Mouse (Mus musculus) mouse trophoblast stem cell (cell line): ENCODE results near the gene Gm28372.

Experiments used
- in situ Hi-C, 2 experiments: fragments of 300-500 bp; cut with MseI, MboI; formaldehyde crosslinking; loops; 2 replicates in 1 of 2; 3 replicates in 1 of 2; pipeline ENCODE4 v1.15.1; 2025

Gene Gm28372

DNA sequence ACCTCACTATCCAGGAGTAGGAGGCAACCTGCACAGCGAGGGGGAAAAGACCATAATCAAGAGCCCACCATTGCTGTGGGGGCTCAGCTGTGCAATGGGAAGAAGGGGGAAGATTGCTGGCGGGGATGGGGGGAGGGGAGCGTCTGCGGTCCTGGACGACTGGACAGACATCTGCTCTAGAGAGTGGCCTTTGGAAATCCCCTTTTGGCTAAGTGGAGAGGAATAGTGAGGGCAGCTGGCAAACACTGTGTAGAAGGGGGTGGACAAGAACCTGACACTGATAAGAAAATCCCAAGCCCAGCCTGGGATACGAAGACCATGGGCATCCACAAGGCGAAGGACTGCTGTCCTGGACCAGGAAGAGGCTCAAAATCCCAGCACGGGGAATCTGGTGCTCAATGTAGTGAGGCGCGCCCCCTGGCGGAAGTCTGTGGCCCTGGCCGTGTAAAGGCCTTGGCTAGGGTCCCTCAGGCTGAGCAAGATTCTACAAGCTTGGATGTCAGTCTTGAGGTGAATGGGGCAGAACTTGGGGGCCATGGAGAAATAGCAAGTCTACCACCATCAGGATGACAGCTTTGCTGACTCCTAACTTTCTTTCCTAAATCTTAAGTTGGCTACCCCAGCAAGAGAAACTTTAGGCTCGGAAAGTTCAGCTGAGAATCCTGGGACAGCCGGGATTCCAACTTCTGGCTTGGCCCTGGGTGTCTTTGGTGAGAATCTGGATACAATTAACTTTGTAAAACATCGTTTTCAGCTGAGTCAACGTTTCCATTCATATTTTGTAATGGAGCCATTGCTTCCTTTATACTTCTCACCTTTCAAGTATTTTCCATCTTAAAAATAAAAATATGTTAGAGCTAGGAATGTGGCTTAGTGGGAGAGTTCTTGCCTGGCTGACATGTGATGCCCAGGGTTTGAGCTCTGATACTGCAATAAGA, 6.8 kb downstream of the Gm28372 start:
- in situ Hi-C loops: no loop called here

DNA sequence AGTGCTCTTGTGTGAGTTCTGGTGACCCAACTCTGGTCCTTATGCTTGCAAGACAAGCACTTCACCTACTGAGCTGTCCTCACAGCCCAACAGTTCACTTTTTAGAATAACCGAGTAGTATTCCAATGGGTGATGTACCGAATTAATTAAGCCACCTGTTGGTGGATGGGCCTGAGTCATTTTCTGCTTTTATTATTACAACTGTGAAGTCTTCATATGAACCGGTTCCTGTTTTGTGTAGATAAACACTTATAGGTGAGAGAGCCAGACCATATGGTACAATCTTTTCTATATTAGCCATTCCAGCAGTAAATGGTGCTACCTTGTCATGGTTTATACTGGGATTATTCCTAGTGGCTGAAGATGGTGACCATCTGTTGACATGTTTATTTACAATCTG, 7.7 kb downstream of the Gm28372 start:
- in situ Hi-C loops: no loop called here

DNA sequence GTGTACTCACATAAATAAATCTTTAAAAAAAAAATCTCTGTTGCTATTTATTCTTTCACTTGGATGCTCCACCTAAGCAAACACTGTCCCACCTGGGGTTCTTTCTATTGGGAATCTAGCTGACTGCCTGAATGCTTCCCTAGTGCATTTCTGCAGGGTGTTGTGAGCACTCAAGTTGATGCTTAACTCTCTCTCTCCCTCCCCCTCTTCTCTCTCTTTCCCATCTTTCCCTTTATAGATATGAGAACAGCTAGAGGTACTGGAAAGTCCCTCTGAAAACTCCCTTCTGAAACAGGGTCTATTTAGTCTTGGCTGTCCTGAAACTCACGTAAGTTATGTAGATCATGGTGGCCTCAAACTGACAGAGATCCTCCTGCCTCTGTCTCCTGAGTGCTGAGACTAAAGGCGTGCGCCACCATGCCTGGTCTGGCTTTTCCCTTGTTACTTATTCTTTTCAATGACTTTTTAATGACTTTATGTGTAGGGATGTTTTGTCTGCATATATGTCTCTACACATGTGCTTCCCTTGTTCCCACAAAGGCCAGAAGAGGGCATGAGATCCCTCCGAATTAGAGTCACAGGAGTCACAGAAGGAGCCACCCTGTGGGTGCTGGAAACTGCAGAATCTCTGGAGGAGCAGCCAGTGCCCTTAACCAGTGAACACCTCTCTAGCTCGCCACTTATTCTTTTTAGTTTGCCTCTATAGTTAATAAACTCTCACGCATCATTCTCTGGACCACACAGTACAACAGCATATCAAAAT, 9.2 kb downstream of the Gm28372 start:
- in situ Hi-C loops: no loop called here

DNA sequence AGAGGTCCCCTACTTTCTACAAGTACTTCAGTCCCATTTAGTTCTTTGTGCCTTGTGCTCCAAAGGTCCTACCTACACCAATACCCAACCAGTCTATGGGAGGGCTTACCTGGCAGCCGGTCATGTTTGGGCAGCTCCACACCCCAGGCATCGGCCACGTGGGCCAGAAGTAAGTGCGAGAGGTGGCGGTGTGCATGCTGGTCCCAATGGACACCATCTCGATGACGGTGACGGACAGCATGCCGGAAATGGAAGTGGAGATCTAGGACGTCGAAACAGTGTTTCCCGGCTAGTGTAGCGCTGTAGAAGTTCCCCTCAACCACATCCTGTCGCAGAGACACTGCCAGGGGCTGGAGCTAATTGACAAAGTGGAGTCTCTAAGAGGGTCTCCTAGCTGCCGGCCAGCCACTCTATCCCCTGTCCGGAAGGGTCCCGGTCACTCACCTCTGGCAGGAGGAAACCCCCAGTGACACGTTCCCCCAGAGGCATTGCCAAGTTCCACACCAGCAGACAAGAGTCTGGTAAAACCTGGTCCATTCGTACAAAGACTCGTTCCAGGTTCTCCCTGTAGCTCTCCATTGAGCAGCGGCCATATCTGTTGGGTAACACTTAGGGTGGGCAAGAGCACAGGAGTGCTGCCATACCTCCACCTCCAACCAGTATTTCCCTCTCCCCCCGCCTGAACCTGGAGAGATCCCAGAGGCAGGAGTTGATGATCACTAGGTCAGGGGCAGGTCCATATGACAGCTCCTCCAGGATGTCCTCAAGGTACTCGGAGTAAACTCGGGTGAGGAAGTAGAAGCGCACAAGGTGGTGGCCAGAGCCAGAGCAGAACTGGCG, 17.0 kb downstream of the Gm28372 start:
- in situ Hi-C loops: no loop called here

DNA sequence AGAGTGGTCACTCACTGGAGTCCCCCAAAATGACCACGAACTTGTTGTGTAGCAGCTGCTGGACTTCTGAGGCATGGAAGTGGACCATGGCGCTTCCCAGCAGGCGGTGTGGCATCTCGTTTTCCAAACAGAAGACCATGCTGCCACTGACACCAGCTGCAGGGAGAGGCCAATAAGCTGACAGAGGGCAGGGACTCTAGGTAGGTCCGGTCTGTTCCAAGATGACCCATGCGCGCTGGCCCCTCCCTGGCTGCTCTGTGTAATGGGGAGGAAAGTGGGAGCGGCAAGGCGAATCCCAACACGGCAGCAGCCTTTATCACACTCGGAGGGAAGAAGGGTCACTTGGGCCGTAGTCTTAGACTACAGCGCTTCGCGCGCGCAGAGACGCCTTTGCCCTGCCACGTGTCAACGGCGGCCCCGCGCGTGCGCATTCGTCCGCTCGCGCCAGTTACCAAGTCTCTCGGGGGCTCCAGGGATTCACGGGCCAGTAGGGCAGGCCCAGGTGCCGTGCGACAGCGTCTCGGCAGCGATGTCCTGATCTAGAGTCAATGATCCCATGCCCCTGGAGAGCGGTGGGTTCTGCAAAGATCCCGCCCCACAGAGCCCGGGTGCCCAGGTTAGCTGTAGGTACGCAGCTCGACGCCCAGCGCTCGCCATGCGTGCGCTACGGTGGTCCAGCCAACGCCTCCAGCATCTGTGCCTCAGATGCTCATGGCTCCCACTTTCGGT, 18.5 kb downstream of the Gm28372 start:
- in situ Hi-C loops: no loop called here

DNA sequence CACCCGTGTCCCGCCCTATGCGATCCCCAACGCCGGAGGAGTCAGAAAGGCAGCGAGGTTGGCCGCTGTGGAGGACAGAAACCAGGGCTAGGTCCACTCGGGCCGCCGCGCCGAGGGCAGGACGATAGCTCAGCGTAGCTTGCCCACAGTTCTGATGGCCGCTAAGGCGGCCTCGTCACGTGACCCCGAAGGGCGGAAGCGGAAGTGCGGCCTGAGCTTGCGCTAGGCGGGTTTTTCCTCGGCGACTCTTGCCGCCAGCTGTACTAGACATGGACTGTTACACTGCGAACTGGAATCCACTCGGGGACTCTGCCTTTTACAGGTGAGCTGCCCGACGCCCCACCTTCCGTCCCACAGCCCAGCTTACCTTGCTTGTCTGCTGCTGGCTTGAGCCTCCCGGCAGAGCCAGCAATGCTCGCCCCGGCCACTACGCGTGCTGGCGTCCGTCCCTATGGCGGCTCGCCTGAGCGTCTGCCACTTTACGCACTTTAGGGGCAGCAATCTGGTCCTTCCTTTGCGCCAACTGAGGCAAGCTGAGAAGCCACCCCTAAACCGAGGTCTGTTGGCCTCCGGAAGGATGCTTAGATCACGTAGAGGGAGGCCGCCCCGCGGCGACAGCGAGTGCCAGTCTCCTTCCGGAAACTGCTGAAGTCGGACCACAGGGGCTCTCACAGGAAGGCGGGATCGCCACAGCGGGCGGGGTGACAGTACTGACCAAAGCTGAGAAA, 19.3 kb downstream of the Gm28372 start, which contains the start of the genes Vps16 and Pced1a:
Vps16 (plus strand) TSS at position 214 of the 728 bp plus-strand sequence.
Pced1a (minus strand) TSS at position 576 of the 728 bp plus-strand sequence.
- in situ Hi-C loops: no loop called here

DNA sequence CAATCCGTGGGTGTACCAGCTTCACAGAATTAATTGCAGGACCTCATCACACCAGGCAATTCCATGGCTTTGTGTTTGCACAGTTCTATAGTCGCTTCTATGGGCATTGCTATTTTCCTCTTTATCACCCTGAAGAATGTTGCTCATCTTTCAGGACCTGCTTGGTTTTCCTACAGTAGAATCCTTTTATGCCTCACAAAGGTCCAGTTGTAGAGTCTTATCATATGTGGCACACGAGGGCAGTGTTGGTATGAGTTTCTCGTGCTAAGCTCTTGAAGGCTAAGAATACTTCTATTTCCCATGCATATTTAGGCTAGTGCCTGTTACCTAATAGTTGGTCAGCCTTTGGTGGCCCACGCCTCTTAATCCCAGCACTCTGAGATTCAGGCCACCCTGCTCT, 20.1 kb downstream of the Gm28372 start:
- in situ Hi-C loops: no loop called here

DNA sequence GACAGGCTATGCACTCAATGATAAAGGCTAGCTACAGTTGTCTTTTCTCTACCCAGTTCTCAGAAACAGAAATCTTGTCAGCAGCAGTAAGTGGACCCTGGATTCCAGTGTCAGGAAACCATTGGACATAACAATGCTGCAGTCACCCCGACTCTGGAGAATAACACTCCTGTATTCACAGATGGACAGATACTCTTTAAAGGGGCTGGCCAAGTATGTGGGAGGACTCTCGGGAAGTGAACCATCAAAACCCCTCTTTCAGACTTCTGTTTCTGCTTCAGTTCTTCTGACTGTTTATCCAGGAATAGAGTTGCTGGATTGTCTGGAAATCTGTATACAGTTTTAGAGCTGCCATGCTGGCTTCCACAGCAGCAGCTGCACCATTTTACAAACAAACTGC, 24.8 kb downstream of the Gm28372 start:
- in situ Hi-C loops: no loop called here

DNA sequence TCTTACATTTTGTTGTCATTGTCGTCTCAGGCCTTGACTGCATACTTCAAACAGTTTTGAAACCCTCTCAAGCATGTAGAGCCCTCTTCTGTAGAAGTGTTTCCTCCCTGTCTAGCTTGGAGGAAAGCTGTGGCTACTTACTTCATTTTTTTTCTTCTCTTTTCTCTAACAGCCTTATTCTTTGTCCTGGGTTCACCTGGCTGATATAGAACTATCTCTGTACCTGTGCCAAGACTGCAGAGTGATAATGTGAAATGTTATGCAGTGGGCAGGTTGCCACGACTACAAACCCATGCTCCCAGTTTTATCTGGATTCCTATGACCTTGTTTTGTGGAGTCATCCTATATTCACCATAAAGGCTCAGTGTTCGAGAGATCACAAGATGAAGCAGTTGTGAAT, 25.4 kb downstream of the Gm28372 start:
- in situ Hi-C loops: no loop called here

DNA sequence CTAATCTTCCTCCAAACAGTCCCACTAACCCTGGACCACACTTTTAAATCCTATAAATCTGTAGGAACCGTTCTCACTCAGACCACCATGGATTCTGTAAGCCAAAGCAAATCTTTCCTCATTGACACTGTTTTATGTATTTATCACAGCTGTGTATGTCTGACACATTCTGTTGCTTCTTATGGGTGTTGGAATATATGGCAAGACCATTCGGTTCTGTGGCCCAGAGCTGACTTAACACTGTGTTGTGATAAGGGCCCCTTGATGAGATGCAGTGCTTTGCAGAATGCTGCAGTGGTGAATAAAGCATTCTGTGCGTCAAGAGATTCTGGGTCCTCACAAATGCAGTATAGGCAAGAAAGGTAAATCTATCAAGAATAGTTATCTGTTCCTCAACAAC, 27.1 kb downstream of the Gm28372 start:
- in situ Hi-C loops: no loop called here

DNA sequence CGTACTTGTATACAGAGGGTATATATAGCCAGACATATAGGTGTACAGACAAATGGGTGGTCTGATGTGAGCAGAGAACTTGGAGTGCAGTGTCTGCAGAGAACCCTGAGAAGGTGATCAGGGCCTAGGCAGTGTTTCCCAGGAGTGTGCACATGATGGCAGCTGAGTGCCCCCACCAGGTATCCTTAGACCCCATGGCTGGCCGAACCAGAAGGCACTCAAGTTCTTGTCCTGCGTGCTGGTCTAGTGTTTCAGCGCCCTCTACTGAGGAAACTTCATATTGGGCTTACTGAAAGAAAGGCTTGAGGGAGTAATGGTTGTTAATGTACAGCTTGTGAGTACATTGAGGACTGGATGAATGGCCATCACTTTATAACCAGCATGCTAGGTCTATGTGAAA, 28.1 kb downstream of the Gm28372 start:
- in situ Hi-C loops: no loop called here

DNA sequence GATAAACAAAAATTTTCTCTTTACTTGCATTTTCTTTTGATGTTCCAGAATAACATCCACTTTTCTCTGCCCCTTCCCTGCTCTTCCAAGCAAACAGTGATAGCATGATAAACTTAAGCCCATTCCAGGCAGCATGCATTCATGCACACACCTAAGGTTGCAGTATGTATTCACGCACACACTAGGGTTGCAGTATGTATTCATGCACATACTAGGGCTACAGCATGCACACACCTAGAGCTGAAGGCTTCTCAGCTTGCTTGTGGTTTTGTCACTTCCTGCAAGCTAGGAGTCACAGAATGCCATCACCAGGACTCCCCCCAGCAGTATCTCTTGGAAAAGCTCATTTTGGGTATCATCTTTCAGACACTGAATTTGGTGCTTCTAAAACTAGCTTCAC, 31.7 kb downstream of the Gm28372 start:
- in situ Hi-C loops: no loop called here

DNA sequence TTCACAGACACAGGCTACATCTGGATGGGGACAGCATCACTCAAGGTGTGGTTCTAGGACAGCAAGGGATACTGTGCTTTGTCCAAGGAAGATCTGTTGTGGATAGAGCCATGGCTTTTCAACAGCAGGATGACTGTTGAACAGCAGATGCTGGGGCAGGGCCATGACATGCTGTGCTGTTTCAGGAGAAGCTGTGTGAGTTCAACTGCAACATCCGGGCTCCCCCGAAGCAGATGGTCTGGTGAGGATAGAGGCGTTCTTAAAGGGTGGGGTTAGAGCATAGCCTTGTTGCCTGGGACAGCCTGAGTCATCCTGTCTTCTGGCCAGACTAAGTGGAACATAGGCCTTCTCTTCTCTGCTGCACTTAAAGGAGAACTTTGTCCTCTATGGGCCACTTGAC, 33.8 kb downstream of the Gm28372 start:
- in situ Hi-C loops: no loop called here

DNA sequence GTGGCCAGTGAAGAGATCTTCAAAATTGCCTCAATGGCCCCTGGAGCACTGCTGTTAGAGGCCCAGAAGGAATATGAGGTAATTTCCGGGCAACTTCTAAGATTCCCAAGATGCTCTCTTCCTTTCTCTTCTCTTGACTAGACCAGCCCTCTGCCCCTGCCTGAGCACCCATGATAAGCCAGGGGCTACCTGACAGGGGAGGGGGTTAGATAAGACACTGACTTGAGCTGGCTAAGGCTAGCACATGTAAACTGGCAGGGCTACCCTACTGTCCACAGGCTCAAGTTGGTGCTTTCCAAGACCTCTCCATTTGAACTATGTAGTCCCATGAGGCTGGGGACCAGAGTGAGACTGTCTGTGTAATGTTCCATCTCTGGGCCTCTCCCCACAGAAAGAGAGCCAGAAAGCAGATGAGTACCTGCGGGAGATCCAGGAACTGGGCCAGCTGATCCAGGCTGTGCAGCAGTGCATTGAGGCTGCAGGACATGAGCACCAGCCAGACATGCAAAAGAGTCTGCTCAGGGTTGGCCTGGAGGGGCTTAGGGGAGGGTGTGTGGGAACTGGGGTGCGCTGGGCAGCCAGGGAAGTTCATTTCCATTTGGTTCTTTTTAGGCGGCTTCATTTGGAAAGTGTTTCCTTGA, 34.9 kb downstream of the Gm28372 start:
- in situ Hi-C loops: no loop called here

DNA sequence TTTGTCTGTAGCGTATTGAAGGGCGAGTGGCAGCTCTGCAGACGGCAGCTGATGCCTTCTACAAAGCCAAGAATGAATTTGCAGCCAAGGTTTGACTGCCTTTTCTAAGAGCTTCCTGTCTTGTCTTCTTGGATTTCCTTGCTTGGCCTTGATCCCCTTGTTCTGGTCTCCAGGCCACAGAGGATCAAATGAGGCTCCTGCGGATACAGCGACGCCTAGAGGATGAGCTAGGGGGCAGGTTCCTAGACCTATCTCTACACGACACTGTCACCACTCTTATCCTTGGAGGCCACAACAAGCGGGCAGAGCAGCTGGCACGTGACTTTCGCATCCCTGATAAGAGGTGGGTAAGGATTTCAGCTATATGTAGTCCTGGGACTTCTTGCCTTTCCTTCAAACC, 37.1 kb downstream of the Gm28372 start:
- in situ Hi-C loops: no loop called here

DNA sequence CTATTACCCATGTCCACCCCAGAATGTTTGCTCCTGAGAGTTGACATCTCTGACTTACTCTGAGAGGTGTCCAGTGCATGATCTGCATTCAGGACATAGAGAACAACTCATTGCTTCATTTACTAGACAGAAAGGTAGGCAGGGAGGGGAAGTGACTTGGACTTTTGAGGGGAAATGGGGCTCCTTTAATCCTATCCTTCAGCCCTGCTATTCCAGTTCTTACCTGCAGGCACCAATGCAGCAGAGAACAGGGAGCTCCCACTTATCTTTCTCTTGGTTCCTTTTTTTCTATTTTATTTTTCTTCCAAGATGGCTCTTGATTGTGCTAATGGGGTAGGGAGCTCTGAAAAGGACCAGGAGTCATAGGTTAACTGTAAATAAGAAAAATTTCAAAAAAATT, 43.4 kb downstream of the Gm28372 start:
- in situ Hi-C loops: no loop called here

DNA sequence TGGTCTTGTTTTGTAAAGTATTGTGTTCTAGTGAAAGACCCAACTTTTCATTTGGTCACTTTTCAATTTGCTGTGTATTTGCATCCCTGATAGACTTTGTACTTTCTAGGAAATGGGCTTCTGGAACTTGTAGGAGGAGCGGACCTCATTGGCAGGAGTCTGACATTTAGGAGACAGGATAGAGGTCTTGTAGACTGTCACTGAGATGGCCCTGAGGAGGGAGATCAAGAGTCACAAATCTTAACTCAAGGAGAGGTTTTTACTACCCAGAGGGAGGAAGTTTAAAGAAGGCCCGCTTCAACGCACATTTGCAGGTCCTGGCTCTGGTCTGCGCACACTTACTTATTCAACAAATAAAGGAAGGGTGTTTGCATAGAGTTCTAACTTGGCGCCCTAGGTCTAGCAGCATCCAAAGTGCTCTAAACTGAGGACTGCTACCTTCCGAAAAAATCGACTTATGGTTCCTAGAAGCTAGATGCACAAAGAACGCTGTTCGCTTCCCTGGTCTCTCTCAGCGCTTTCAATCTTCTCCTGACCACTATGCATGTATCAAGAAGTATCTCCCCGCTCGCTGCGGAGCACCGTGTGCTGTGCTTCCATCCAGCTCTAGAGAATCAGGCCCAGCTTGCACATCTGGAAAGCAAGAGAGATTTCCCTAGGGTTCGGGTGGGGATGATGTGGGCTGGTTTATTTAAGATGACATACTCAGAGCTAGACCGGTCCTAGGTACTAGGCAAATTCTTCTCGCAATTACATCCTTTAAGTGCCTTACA, 44.2 kb downstream of the Gm28372 start:
- in situ Hi-C loops: no loop called here

DNA sequence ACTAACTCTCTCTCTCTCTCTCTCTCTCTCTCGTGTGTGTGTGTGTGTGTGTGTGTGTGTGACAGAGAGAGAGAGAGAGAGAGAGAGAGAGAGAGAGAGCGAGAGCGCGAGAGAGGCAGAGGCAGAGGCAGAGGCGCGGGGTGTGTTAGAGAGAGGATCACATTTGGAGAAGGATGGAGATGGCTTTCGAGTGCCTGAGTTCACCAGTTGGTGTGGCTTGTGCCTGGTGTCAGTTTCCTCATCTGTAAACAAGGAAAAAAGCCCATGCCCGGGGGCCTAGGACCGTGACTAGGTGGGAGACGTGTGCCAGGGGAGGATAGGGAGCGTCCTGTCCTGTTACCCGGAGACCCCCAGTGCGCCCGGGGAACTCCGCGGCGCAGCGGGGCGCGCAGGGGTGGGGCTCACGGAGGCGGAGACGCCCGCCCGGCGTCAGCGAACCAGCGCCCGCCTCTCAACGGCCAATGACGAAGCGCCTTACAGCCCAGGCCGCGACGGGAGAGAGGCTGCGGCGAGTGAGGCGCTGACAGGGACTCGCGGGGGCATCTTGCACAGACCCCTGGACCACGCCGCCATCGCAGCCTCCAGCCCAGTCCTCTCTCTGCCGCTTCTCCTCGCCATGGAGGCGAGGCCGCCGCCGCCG, 44.9 kb downstream of the Gm28372 start, which contains the start of gene Ptpra:
Ptpra (plus strand) TSS at position 485 of the 640 bp plus-strand sequence.
- in situ Hi-C loops: no loop called here

DNA sequence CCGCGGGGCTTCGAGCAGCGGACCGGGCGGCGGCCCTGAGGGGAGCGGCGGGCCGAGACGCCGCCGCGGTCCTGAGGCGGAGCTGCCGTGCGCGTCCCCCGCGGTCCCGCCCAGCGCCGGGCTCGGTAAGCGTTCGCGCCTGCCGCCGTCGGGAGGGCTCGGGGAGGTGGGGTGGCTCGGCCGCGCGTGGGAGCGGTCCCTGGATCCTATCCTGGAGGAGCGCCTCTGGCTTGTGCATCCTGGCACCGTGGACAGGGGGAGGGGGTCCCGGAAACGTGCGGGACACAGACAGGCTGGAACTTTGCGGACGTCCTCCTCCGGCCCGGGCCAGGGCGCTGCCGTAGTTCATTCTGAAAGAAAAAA, 45.4 kb downstream of the Gm28372 start:
- in situ Hi-C loops: no loop called here
